Mouse (Mus musculus): ENCODE data around the gene Olfr201.
"Not testable (repeated sequence)": the region's sequence is repeated elsewhere in the genome, so short reads cannot be mapped to it uniquely, and the experiment has no call there.

Gene Olfr201

DNA sequence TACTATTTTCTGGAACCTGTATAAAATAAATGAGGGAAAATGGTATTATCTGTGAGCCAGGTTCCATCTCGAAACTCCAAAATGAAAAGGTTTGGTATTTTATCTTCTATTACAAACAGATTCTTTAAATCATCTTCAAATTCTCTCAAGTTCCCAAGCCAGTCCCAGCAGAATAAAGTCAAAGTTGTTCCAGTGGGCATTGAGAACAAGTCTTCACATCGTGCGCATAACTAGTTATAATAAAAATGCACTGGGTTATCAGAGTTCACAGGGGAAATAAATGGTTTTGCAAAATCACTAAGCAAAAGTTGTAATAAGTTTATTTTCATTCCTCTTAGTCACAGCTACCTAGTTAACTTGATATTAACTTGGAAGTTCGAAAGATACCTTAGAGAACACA lies at the start of gene Olfr201:
Gene Olfr201 (minus strand): TSS at position 101 of the 400 bp plus-strand sequence.
- not testable (repeated sequence) for DNase-seq

DNA sequence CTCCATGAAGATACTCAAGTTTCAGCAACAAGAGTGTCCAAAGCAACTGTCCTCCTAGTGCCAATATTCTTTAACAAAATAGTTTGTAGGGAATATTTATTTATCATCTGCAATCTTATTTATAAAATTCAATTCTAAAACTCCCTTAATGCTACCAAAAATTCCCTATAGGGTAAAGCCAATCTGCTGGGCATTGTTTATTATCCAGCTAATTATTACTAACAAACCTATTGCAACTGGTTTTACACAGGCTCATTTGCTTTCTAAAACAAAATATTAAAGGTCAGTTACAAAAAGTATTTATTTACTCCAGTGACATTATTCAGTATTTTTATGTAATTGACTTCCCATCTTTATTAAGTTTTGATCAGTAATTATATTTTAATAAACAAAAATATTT lies 45.7 kb upstream of the Olfr201 start, which contains the start of gene Olfr204:
Gene Olfr204 (minus strand): TSS at position 101 of the 400 bp plus-strand sequence.
- DNase-seq: no peak

DNA sequence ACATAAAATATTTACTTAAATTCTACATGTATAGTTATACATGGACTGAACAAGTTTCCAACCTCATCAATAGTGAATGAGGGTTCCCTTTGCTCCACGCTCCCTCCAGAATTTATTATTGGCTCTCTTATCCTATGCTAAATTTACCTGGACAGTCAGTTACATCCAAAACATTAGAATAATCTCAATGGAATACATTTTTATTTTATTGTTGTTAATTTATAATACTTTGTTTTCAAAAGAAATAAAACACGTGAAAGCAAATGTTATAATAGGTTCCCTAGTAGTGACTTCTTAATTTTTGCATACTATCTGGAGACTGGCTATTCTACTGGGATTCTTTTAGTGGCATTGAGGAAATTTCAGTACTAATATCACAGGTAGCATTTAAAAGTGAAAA lies 26.1 kb upstream of the Olfr201 start, which contains the start of gene Olfr203:
Gene Olfr203 (plus strand): TSS at position 301 of the 400 bp plus-strand sequence.
- no peak for DNase-seq

DNA sequence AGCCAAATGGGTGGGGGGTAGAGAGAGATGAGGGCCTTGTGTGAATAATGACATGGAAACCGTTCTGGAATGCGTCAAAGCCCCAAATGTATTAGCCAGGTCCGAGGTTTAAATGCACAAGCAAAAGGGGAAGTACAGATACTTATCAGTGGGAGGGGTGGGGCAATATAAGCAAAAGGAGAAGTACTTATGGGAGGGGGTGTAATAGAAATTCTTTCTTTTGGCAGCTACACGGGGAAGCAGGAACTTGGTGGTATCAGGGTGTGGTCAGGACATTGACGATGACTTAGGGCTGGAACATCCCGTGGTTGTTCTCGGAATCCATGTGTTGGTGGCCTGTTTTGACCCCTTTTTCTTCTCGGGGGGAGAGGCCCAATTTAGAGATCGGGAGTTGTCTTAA lies 15.1 kb upstream of the Olfr201 start:
- DNase-seq: not testable (repeated sequence)

DNA sequence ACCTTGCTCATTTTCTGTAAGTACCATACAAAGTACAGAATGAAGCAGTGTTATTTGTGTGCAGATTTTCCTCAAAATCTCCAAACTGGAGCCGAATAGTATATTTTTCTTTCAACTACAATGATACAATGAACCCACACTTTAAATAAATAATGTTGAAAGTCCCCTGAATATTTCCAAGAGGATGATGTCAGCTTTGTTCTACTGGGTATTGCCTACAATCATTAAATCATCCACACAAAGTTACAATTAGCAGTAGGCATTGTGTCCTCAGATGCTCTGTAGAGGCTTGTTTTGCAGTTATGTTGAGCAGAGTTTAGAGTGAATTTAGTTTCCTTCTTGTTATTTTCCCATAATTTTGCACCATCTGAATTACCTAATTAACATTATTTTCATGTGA lies 14.3 kb upstream of the Olfr201 start, which contains the start of gene Olfr202:
Gene Olfr202 (minus strand): TSS at position 101 of the 400 bp plus-strand sequence.
- DNase-seq: no peak

DNA sequence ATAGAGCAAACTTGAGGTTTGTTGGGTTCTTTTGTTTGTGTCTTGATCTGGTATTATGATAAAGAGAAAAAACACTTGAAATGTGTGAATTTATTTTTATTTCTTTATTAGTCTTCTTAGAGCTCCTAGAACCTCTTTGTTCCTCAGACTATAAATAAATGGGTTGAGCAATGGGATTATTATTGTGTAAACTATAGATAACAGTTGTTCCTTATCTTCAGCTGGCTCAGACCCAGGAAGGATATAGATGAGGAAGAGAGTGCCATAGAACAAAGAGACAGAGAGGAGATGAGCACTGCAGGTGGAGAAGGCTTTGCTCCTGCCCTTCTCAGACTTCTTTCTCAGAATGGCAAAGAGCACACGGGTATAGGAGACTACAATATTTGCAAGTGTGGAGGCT lies 11.0 kb upstream of the Olfr201 start:
- no peak for DNase-seq

DNA sequence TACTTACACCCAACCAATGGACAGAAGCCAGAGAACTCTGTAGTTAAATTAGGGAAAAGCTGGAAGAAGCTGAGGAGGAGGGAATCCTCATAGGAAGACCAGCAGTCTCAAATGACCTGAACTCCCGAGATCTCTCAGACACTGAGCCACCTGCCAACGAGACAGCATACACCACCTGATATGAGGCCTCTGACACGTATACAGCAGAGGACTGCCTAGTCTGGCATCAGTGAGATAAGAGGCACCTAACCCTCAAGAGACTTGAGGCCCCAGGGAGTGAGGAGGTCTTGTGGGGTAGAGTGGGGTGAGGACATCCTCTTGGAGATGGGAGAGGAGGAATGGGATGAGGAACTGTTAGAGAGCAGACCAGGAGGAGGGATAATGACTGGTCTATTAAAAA lies 8.1 kb upstream of the Olfr201 start:
- no peak for DNase-seq

DNA sequence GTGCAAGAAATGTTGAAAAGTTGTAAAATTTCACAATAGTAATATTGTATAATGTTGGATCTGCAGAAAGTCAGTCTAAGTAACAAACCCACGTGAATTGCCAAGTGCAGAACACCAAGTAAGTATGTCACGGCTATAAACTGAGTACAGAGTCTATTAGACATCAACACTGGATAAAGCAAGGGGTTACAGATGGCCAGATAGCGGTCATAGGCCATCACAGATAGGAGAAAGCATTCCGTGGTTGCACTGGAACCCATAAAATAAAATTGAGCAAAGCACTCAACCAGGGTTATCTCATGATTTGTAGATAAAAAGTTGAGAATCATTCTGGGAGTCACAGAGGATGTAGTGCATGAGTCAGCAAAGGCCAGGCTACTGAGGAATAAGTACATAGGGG lies 3.3 kb downstream of the Olfr201 start:
- DNase-seq: not testable (repeated sequence)

DNA sequence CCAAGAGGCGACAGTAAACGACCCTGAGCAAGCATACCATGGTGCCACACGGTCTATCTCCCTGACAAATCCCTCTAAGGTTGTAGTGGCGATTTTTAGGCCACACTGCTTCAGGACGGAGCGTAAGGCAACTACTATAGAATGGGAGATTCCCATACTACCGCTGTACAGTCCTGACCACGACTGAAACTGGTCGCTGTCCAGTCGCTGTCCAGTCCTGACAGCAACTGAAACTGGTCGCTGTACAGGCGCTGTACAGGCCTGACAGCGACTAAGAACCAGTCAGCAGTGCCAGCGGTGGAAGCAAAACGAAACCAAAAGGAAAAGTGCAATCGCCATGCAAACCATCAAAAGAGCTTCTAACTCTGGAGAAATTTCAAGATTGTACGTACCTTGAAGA lies 22.7 kb downstream of the Olfr201 start:
- no peak for DNase-seq

DNA sequence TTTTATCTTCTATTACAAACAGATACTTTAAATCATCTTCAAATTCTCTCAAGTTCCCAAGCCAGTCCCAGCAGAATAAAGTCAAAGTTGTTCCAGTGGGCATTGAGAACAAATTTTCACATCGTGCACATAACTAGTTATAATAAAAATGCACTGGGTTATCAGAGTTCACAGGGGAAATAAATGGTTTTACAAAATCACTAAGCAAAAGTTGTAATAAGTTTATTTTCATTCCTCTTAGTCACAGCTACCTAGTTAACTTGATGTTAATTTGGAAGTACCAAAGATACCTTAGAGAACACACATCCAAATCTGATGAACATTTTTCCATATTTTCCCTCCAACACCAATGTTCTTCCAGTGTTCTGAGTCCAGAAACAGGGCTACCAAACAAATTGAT lies 52.8 kb downstream of the Olfr201 start, which contains the start of gene Olfr199:
Gene Olfr199 (minus strand): TSS at position 101 of the 400 bp plus-strand sequence.
- DNase-seq: not testable (repeated sequence)

DNA sequence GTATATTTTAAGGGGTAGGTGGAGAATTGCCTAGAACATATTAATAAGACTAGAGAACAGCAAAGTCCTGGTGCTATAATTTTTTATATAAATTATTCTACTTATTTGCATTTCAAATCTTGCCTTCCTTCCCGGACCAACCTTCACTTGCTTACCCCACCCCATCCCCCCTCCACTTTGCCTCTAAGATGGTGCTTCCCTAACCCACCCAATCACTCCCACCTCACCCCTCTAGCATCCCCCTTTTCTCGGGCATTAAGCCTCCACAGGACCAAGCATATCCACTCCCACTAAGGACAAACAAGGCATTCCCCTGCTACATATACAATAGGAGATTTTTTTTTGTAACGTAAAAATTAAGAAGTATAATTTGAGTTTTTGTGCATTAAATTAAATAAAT lies 54.6 kb downstream of the Olfr201 start:
- DNase-seq: not testable (repeated sequence)
